Mouse (Mus musculus) stomach, postnatal 0 days (tissue): ENCODE measurements around the gene Sprn. TPM values are rescaled to one million over a fixed set of nuclear protein-coding genes. Genes with fewer than 3 reads are reported as not detected.
"Not testable (repeated sequence)": the region's sequence is repeated elsewhere in the genome, so short reads cannot be mapped to it uniquely, and the experiment has no call there.

ENCODE experiments used
- ATAC-seq: fragments of 200-750 bp; cut with Nextera tagmentation; 2 replicates; pipeline ENCODE4 v1.8.0; 2017; ENCODE audit not compliant: low FRiP score, low TSS enrichment
- DNase-seq: peaks from one replicate; pipeline ENCODE4 v3.0.0-alpha.2; 2016; ENCODE audit warnings: low spot score
- H3K27ac ChIP-seq: fragments of 300-500 bp; sonication (generic); replicated peaks from 2 replicates; pipeline ENCODE4 v1.5.1; 2014; ENCODE audit warnings: mild to moderate bottlenecking, control low read depth
- H3K27me3 ChIP-seq: fragments of 300-500 bp; sonication (generic); 2 replicates; pipeline ENCODE4 v1.6.1; 2014; ENCODE audit warnings: low read length; ENCODE audit not compliant: control insufficient read depth, insufficient read depth
- H3K36me3 ChIP-seq: fragments of 300-500 bp; sonication (generic); 2 replicates; pipeline ENCODE4 v1.6.1; 2014; ENCODE audit warnings: low read length, mixed read lengths; ENCODE audit not compliant: control insufficient read depth, insufficient read depth
- H3K4me1 ChIP-seq: fragments of 300-500 bp; sonication (generic); replicated peaks from 2 replicates; pipeline ENCODE4 v1.6.1; 2014; ENCODE audit warnings: antibody characterized with exemption; ENCODE audit not compliant: control insufficient read depth, insufficient read depth
- H3K4me2 ChIP-seq: fragments of 300-500 bp; sonication (generic); replicated peaks from 2 replicates; pipeline ENCODE4 v1.6.1; 2014; ENCODE audit warnings: low read depth, mild to moderate bottlenecking, control low read depth, moderate library complexity
- H3K4me3 ChIP-seq: fragments of 300-500 bp; sonication (generic); 2 replicates; pipeline ENCODE4 v1.5.1; 2014; ENCODE audit warnings: low read depth, low read length, control low read depth
- H3K9ac ChIP-seq: fragments of 300-500 bp; sonication (generic); 2 replicates; pipeline ENCODE4 v1.6.1; 2014; ENCODE audit warnings: mild to moderate bottlenecking, low read length, control low read depth, mixed read lengths
- H3K9me3 ChIP-seq: fragments of 300-500 bp; sonication (generic); 2 replicates; pipeline ENCODE4 v1.6.1; 2016; ENCODE audit warnings: low read length; ENCODE audit not compliant: control insufficient read depth
- CTCF ChIP-seq: IDR thresholded peaks from 2 replicates; pipeline ENCODE4 v1.5.1; 2016; ENCODE audit warnings: antibody characterized with exemption, low read depth, mild to moderate bottlenecking, moderate library complexity
- EP300 ChIP-seq: optimal IDR thresholded peaks from 2 replicates; pipeline ENCODE3; 2016; ENCODE audit warnings: antibody characterized with exemption
- WGBS: fragments of 180-500 bp; shearing (Covaris S2); extraction: QIAGEN DNeasy Blood & Tissue Kit; methylation state at CpG from one replicate; pipeline ENCODE4 v1.1.7; 2014; 5-methylcytosine and 5-hydroxymethylcytosine counted together
- polyA plus RNA-seq: library from polyadenylated mRNA; unstranded; fragments of >200 nt; fragmentation: Nextera tagmentation; extraction: Ambion mirVana; gene quantifications from 2 replicates; pipeline ENCODE4 v1.2.1, GENCODE M21; 2015

The Sprn gene
- polyA plus RNA-seq, 1 experiment from 2014 or later = 0.90 TPM

DNA sequence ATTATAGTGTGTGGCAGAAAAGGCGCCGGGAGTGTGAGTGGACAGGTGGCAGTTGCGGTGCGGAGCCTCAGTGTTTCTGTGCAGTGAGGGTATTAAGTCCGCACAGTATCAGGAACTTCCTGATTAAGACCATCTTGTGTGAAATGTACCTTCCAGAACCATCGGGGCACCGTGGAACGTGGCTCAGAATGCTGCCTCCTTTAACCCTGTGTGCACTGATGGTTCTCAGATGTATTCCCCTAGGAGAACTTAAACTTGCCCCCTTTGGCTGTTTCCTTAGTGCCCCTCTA, 16.7 kb downstream of the Sprn start:
- Histone ChIP-seq H3K4me2 (peak overlapping the region; percentile 88), H3K27me3 (no peaks in the 10 kb centered on the region), H3K9ac (peak overlapping the region; percentile 88), H3K27ac (peak overlapping the region; percentile 88), H3K4me3 (peak overlapping the region; percentile 74), H3K4me1 (no peaks in the 10 kb centered on the region), H3K9me3 (no peaks in the 10 kb centered on the region), H3K36me3 (no peaks in the 10 kb centered on the region)
- TF ChIP-seq EP300 = no peak
- TF ChIP-seq CTCF = no peak
- WGBS = 0% methylated on average over 8 of the region's 8 CpGs
- ATAC-seq = no peak
- DNase-seq = no peak

DNA sequence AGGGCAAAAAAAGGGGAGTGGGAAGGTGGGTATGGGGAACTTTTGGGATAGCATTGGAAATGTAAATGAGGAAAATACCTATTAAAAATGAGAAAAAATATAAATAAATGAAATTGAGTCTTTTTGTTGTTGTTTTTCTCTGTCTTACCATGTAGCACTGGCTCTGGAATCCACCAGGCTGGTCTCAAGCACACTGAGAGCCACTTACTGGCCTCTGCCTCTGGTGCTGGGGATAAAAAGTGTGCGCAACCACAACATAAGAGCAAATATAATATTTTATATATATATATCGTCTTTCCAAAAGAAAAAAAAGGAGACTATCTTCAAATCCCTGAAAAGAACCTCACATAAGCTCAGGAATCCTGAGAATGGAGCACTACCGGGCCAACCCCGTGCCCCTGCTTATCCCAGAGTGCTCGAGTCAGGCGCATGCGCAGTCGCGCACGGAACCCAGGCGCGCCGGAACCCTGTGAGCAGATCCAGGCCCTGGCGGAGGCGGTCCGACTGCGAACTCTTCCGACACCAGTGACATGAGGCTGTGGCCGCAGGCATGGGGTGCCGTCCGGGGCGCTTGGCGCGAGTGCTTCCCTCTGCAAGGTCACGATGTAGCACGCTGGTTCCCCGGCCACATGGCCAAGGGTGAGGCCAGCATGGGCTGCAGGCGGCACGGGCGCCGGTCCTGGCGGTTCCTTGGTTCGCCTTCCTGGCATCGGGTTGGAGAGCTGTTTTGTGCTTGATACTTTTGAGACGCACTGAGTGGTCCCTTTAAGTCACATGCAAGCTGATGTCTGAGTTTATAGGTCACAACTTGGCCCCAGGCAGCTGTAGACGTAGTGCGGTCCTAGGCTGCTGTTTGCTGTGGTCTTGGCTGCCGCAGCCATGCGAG, 17.3 kb downstream of the Sprn start, which contains the start of gene Mtg1:
Gene Mtg1 (plus strand): TSS at position 430 of the 886 bp plus-strand sequence.
- no peaks in the 10 kb centered on the region for H3K9me3 ChIP-seq
- no peaks in the 10 kb centered on the region for H3K27me3 ChIP-seq
- peak within 1 kb of the TSS; percentile 74 for H3K4me3 ChIP-seq
- TF ChIP-seq EP300 = no peak
- peak; percentile 33 for TF ChIP-seq CTCF
- peak within 1 kb of the TSS; percentile 88 for H3K9ac ChIP-seq
- DNase-seq (peak; percentile 96), ATAC-seq (peak; percentile 97)
- 2% methylated on average over 37 of the region's 39 CpGs for WGBS
- H3K36me3 ChIP-seq = no peaks in the 10 kb centered on the region
- H3K4me2 ChIP-seq = peak within 1 kb of the TSS; percentile 88
- peak within 1 kb of the TSS; percentile 88 for H3K27ac ChIP-seq
- H3K4me1 ChIP-seq = no peaks in the 10 kb centered on the region

DNA sequence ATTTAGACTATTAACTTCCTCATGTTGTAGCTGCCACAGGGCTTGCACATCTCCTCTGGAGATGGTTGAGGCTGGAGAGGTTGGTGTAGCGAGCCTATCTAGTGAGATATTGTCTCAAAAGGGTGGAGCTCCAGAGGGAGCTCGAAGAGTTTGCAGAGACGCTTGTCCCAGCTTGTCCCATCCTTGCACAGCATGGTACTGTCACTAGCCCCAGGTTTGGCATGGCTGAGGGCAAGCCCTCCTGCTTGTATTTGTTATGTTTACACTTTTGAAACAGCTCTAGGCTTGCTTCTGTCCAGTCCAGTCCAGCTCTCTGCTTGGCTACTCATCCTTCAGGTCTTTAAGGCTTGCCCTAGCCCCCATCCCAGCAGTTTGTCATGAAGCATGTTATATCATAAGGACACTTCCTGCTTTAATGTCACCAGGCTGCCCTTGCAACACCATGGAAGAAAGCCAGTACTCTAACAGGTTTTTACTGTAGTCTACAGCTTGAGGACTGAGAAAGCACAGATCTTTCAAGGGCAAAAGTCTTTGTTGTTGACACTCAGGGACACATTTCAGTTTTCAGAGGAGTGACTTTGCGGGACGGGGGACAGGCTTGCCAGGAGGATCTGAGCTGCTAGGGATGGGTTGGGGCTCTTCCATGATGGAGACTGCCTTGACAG, 19.4 kb downstream of the Sprn start:
- 85% methylated on average over 5 of the region's 5 CpGs for WGBS
- no peaks in the 10 kb centered on the region for H3K27me3 ChIP-seq
- H3K4me3 ChIP-seq = no peak overlapping the region
- no peak overlapping the region; the same call in 1 of the 2 replicates for H3K27ac ChIP-seq
- H3K4me2 ChIP-seq = no peak overlapping the region
- H3K9me3 ChIP-seq = no peaks in the 10 kb centered on the region
- TF ChIP-seq EP300 (peak; percentile 25), CTCF (no peak)
- DNase-seq (no peak), ATAC-seq (no peak)
- H3K36me3 ChIP-seq = no peaks in the 10 kb centered on the region; the same call in 1 of the 2 replicates
- H3K9ac ChIP-seq = no peak overlapping the region
- no peaks in the 10 kb centered on the region for H3K4me1 ChIP-seq

DNA sequence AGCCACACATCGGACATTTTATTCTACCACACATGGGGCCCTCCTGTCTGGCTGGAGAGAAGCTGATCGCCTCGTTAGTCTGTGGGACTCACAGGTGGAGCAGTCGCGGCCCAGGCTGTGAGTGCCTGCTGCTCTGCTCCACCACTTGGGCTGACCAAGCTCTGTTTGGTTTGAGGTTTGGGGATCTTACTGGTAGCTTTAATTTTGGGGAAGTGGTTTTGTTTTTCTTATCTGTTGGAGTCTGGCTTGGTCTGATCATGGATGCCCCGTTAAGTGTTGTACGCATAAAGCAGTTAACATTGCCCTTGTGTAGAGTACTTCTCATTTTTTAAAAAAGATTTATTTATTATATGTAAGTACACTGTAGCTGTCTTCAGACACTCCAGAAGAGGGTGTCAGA, 20.6 kb downstream of the Sprn start:
- not testable (repeated sequence) for DNase-seq, H3K4me1 ChIP-seq, H3K9me3 ChIP-seq, H3K27me3 ChIP-seq, H3K9ac ChIP-seq, H3K36me3 ChIP-seq, H3K4me3 ChIP-seq, ATAC-seq, H3K27ac ChIP-seq, H3K4me2 ChIP-seq
- WGBS = 84% methylated on average over 5 of the region's 7 CpGs

DNA sequence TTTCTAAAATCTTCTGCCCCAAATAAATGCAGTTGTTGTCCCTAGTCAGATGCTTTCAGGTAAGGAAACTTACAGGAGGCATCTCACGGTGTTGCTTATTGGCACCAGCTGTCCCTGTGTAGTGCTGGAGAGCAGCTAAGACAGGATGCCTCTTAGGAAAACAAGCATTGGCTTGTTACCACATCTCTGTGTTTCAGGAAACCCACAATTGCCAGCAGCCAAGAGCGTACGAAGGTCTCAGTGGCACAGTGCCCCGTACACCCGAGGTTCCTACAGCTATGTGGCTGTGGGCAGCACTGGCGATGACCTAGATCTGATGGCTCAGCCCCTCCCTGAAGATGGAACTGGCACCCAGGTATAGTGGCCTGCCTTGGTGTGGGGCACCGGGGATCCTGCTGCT, 22.5 kb downstream of the Sprn start:
- not testable (repeated sequence) for H3K9me3 ChIP-seq, H3K27ac ChIP-seq, H3K27me3 ChIP-seq, H3K4me1 ChIP-seq, DNase-seq, ATAC-seq, H3K36me3 ChIP-seq, H3K4me2 ChIP-seq, H3K4me3 ChIP-seq, H3K9ac ChIP-seq
- WGBS = 92% methylated on average over 7 of the region's 7 CpGs

DNA sequence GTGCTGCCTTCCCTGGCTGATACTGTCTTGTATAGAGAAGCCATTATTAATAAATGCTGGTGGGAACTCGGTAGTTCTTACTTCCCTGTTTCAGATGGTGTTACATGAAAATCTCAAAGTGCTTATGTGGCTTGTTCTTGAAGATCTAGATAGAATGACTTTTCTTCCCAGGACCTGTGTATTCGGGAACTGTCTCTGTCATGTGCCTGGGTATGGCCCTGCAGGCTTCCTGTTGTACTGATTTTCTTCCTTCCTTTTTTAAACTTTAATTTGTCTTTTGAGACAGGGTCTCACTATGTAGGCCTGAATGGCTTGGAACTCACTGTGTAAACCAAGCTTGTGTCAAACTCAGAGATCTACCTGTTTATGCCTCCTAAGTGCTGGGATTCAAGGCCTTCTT, 26.8 kb downstream of the Sprn start:
- TF ChIP-seq CTCF (no peak), EP300 (no peak)
- 91% methylated on average over 2 of the region's 2 CpGs for WGBS
- no peak overlapping the region for H3K27ac ChIP-seq
- no peaks in the 10 kb centered on the region for H3K27me3 ChIP-seq
- no peaks in the 10 kb centered on the region for H3K9me3 ChIP-seq
- H3K4me2 ChIP-seq = no peak overlapping the region
- no peak overlapping the region for H3K4me3 ChIP-seq
- no peaks in the 10 kb centered on the region; the same call in 1 of the 2 replicates for H3K36me3 ChIP-seq
- ATAC-seq = no peak
- no peak overlapping the region for H3K9ac ChIP-seq
- peaks cover 3% of the 10 kb centered on the region; the same call in 1 of the 2 replicates for H3K4me1 ChIP-seq
- DNase-seq = no peak
